Mouse (Mus musculus) left cerebral cortex, adult 6 months (tissue): Measurements from ENCODE around the gene Pfdn6. TPM values are rescaled to one million over a fixed set of nuclear protein-coding genes. Genes with fewer than 3 reads are reported as not detected.

ENCODE experiments used
- long read RNA-seq, 2 experiments: library from polyadenylated mRNA; unstranded; transcript quantifications; one replicate each; pipeline ENCODE4 v2.0.0; 2019 to 2020
- polyA plus RNA-seq: library from polyadenylated mRNA; unstranded; fragments of <200 nt; fragmentation: Nextera tagmentation; gene quantifications from 2 replicates; pipeline ENCODE4 v1.2.3, GENCODE M21; 2021

Pfdn6 gene
- 117 and 123 TPM in 2 replicates for polyA plus RNA-seq
- long read RNA-seq, experiment 1, transcript Pfdn6-201 (4 exons, 807 nt) = major isoform, 30 of 37 reads
- long read RNA-seq, experiment 1, partial matches to known transcripts = 4 of 37 reads
- long read RNA-seq, experiment 1, other reads (novel, unspliced or antisense) = 1 of 37 reads
- long read RNA-seq, experiment 2, transcript Pfdn6-201 (4 exons, 807 nt) = major isoform, 72 of 82 reads
- long read RNA-seq, experiment 2, partial matches to known transcripts = 0 of 82 reads
- long read RNA-seq, experiment 2, other reads (novel, unspliced or antisense) = 1 of 82 reads

DNA sequence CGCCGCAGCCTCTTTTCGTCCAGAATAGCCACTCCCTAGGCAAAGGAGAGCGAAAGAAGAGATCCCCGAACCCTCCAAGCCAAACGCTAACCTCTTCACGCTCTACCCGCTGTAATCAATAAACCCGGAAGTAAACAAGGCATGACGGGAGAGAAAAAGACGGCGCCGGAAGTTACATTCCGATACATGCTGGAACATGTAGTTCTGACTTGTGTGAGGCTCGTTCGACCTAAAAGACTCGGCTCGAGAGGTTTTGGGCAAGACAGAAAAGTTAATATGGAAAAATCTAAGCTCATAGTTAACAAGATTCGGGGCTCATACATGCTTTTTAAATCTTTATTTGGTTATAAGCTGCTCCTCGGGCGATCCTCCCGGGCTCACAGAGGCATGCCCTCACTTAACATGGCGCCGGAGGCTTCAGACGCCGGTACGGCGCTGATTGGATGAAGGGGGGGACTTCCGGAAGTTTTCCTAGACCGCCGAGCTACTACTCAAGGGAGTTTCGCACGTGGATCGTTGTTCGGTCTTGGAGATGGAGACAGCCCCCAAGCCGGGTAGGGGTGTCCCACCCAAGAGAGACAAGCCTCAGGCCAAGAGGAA is at the start of gene Pfdn6, which contains the start of gene Wdr46:
Pfdn6 (minus strand) TSS at position 138 of the 600 bp plus-strand sequence.
Wdr46 (plus strand) TSS at position 455 of the 600 bp plus-strand sequence.

DNA sequence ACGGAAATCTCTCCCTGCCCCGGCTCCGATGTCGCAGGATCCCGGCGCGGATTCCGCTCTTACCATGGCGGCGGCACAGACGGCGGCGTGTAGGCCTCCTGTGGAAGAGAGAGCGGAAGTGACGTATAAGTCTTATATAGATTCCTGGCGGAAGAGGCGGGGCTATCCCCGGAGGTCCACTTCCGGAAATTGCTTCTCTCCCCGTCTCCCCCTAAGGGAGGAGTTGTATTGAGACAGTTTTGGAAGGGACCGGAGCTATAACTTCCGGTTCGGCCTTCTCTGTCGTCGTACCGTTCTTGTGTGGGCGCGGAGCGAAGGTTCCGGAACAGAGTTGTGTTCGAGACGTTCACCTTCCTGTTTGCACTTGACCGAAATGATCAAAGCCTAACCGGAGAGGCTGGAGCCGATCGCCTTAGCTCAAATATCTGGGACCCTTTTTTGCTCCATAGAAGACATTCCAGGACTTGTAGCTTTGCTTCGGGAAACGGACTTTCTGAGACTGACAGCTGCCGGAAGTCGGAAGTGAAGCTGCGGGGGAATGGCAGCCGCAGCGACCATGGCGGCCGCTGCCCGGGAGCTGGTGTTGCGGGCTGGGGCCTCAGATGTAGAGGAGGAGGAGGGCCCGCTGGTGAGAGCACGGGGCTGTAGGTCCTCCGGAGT is 15.5 kb upstream of the Pfdn6 start, which contains the start of the genes Vps52 and Rps18:
Vps52 (plus strand) TSS at position 258 of the 660 bp plus-strand sequence.
Rps18 (minus strand) TSS at position 447 of the 660 bp plus-strand sequence.

DNA sequence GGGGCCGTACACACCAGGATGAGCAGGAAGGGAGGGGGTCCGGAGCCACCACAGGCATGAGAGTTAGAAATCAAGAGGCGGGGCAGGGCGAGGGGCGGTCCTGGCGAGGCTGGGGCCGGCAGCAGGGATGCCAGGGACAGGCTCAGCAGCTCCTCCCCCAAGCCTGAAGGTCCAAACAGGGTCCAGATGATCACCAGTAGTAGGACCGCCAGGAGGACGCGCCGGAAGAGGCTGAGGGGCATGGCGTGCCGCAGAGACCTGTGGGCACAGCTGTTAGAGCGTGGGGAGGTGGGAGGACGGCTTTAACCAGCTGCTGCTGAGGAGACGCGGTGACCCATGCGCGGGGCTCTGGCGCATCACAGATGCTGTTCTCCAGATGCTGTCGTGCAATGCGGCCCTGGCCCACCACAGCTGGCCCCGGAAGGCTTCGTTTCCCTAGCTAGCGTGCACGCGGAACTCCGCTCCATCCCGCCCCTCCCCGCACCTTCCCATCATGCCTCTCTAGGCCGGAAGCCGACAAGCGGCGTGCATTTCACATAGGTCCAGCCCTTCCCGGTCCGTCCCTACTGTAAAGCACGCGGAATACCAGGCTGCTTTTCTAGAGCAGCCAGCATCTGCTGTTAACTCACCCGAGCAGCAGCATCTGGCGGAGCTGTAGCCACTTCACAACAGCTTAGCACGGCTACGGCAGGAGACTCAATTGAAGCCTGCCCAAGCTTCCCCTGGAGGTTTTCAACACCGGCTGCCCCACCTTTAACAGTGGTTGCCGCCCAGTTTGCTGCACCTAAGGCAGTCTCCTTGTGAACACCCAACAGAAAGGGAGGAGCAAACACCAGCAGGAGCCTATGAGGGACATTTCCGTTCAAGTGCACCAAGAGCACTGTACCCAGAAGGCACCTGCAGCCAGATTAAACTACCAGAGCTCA is 11.1 kb upstream of the Pfdn6 start, which contains the start of gene B3galt4:
B3galt4 (minus strand) TSS at position 468 of the 926 bp plus-strand sequence.

DNA sequence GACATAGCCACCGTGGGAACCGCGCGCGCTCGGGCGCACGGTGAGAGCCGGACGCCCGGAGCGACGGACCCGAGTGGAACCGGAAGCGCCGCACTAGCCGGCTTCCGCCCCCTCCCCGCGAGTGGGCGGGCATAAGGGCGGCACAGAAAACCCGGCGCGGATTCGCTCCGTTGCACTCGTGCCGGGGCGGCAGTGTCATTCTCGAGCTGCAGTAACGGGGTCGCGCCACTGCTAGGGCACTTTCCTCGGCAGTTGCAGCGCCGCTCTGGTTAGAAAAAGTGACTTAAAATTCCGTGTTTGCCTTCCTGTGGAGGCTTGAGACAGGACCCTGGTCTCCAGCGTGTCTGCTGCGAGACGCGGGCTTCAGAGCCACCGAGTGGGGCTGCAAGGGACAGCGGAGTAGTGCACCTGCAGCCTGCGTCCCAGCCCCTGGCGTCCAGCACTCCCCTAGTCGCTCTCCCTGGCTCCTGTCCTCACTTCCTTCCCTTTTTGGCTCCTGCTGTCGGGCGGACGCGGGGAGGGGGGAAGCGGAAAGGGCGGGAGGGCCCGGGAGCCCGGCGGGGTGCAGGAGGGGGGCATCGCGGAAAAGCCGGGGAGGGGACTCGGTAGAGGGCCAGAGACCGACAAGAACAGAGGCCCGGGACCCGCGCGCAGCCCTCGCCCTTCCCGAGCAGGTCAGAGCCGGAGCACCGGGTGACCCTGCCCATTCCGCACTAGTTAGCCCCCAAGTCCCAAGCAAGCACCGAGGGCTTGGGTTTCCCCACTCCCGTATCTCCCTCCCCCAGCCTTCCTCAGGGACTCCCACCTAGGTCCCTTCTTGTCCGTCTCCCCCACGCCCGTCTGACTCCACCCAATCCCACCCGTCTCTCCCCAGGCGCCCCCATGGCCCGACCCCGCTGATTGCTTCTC is 10.5 kb downstream of the Pfdn6 start, which contains the start of gene Rgl2:
Rgl2 (plus strand) TSS at position 173 of the 909 bp plus-strand sequence.

DNA sequence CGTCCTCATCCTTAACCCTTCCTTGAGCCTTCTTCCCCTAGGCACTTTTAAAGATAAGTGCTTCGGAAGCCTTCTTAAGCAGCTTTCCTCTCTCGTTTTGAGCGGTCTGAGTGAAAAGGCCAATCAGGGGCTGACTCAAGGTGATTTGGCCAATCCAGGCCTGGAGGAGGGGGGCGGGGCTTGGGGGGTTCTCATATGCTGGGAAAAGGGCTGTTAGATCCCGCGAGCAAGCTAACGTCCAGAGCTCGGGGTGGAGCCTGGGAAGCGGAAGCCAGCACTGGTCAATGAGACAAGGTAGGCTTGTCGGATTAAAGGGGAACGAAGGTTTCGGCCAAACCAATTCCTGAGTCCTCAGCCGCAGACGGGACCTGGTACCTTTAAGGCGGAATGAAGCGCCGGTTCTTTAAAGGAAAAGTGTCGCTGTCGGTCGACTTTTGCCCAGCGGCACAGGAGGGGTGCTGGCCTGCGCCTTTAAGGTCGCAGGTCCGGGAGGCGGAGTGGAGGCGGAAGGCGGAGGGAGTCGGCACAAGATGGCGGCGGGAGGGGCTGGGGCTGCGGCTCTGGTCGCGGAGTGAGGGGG is 24.4 kb downstream of the Pfdn6 start, which contains the start of the genes Tapbp and Zbtb22:
Tapbp (plus strand) TSS at position 229 of the 580 bp plus-strand sequence.
Zbtb22 (plus strand) TSS at position 234 of the 580 bp plus-strand sequence.

DNA sequence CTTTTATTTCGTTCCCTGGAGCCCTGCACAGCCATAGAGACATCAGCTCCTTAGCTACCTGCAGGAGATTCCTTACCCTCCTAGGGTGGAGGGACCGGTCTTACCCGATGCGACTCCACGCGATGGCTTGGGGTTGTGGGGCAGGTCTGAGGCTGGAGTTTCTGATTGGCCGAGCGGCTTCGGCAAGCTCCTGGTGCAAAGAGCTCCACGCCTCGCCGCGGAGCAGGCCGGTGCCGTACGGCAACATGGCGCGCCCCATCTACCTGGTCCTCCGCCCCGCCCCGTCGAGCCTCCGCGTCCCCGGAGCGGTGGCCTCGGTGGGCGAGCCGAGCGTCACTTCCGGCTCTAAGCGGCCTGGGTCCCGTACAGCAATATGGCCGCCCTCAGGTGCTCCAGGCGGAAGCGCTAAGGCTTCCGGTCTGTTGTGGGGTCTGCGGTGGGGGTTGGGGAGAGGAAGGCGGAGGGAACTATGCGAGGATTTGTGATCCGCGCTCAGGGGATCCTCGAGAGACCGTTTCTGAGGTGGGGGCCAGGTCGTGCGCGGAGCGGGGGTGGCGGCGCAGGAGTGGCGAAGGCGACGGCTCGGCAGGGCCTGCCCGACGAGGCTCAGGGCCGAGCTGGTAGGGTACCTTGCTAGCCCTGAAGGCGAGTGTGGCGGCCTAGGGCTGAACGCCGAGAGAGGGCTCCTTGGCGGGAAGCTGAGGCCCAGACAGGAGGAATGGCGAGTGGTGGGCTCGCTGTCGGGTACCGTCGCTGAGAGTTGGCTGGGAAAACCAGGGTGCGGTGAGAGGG is 30.9 kb downstream of the Pfdn6 start, which contains the start of gene Daxx:
Daxx (plus strand) TSS at position 338 of the 792 bp plus-strand sequence.

DNA sequence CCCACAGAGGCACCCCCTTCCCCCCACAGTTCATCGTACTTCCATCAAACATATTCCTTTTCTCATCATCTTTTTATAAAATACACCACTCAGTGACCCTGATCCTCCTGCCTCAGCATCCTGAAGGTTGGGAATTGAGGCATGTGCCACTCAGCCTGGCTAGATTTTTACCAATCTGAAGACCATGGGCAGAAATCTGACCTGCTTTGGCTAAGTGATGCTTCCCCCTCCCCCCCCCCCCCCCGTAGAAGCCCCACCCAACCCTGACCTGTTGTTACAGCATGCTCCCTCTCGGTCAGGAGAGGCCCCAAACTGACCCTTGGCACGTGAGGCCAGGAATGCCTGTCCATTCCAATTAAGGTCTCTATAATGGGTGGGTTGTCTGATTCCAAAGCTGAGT is 35.3 kb downstream of the Pfdn6 start, which contains the start of gene Platr17:
Platr17 (plus strand) TSS at position 301 of the 400 bp plus-strand sequence.

DNA sequence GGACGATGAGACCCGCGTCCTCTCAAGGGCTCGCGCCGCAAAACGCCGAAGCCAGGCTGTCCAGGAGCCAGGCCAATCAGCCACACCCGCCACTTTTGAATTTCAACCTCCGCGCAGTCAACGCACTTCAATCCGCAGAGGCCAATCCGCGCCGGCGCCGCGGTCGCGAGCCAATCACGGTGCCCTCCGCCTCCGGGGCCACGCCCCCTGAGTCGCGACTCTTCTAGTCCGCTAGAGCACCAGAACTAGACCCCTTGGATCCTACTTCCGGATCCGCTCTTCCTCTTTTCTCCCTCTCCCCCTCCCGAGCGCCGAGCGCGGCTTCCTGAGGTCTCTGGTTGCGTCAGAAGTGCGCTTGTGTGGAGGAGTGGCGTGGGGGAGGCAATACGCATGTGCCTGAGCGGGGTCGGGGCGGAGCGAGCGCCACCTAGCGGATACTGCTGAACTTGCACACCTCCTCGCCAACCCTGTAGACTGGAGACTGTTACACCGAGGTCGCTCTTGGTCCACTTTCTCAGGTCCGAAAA is 49.5 kb downstream of the Pfdn6 start, which contains the start of gene Kifc1:
Kifc1 (minus strand) TSS at position 129 of the 527 bp plus-strand sequence.

Other genes with a start within 250 kb of the Pfdn6 start
- gene March2, start 221.7 kb downstream of the Pfdn6 start, polyA plus RNA-seq = 20.5 and 194 TPM in 2 replicates
- gene Rab11b, start 179.8 kb downstream of the Pfdn6 start, polyA plus RNA-seq = 640 and 662 TPM in 2 replicates
- 3.4 TPM in 2 replicates for gene Angptl4, start 158.5 kb downstream of the Pfdn6 start, polyA plus RNA-seq
- 18.2 and 19.7 TPM in 2 replicates for gene Kank3, start 129.8 kb downstream of the Pfdn6 start, polyA plus RNA-seq
- 2,886 and 3,372 TPM in 2 replicates for gene Rps28, start 115.8 kb downstream of the Pfdn6 start, polyA plus RNA-seq
- 1,006 and 1,076 TPM in 2 replicates for gene Ndufa7, start 115.8 kb downstream of the Pfdn6 start, polyA plus RNA-seq
- 45.2 and 56.2 TPM in 2 replicates for gene Cd320, start 97.3 kb downstream of the Pfdn6 start, polyA plus RNA-seq
- gene Gm7029, start 66.5 kb downstream of the Pfdn6 start, polyA plus RNA-seq = not detected in 2 replicates
- 0.23 and 0.25 TPM in 2 replicates for gene Kifc1, start 49.7 kb downstream of the Pfdn6 start, polyA plus RNA-seq
- gene Platr17, start 35.2 kb downstream of the Pfdn6 start, polyA plus RNA-seq = 1.5 and 2.0 TPM in 2 replicates
- 17.9 and 19.4 TPM in 2 replicates for gene Daxx, start 30.9 kb downstream of the Pfdn6 start, polyA plus RNA-seq
- gene Tapbp, start 24.4 kb downstream of the Pfdn6 start, polyA plus RNA-seq = 27.8 and 29.4 TPM in 2 replicates
- 4.8 and 8.5 TPM in 2 replicates for gene Zbtb22, start 24.4 kb downstream of the Pfdn6 start, polyA plus RNA-seq
- 7.1 and 7.2 TPM in 2 replicates for gene Rgl2, start 10.8 kb downstream of the Pfdn6 start, polyA plus RNA-seq
- gene Wdr46, start 317 bp upstream of the Pfdn6 start, polyA plus RNA-seq = 4.5 and 4.8 TPM in 2 replicates
- 4.3 and 5.6 TPM in 2 replicates for gene B3galt4, start 11.1 kb upstream of the Pfdn6 start, polyA plus RNA-seq
- gene Vps52, start 15.5 kb upstream of the Pfdn6 start, polyA plus RNA-seq = 41.5 and 54.7 TPM in 2 replicates
- 906 and 922 TPM in 2 replicates for gene Rps18, start 15.7 kb upstream of the Pfdn6 start, polyA plus RNA-seq
- 29.6 and 37.7 TPM in 2 replicates for gene H2-K1, start 60.0 kb upstream of the Pfdn6 start, polyA plus RNA-seq
- gene Ring1, start 84.3 kb upstream of the Pfdn6 start, polyA plus RNA-seq = 3.4 and 12.5 TPM in 2 replicates
- 25.9 and 48.5 TPM in 2 replicates for gene H2-Ke6, start 87.7 kb upstream of the Pfdn6 start, polyA plus RNA-seq
- 66.0 and 69.8 TPM in 2 replicates for gene Slc39a7, start 91.3 kb upstream of the Pfdn6 start, polyA plus RNA-seq
- gene Rxrb, start 91.5 kb upstream of the Pfdn6 start, polyA plus RNA-seq = 12.9 and 32.8 TPM in 2 replicates
- 0.48 and 0.55 TPM in 2 replicates for gene Col11a2, start 99.1 kb upstream of the Pfdn6 start, polyA plus RNA-seq
- gene H2-Oa, start 152.0 kb upstream of the Pfdn6 start, polyA plus RNA-seq = 1.2 and 1.6 TPM in 2 replicates
- 32.1 and 36.6 TPM in 2 replicates for gene H2-DMa, start 179.2 kb upstream of the Pfdn6 start, polyA plus RNA-seq
- gene Brd2, start 182.3 kb upstream of the Pfdn6 start, polyA plus RNA-seq = 42.2 and 74.5 TPM in 2 replicates
- 0.44 and 0.55 TPM in 2 replicates for gene H2-DMb2, start 203.0 kb upstream of the Pfdn6 start, polyA plus RNA-seq
- 4.0 and 4.2 TPM in 2 replicates for gene H2-DMb1, start 212.7 kb upstream of the Pfdn6 start, polyA plus RNA-seq
- gene Tap1, start 247.2 kb upstream of the Pfdn6 start, polyA plus RNA-seq = 2.2 and 2.8 TPM in 2 replicates
- gene Psmb9, start 247.4 kb upstream of the Pfdn6 start, polyA plus RNA-seq = 8.1 and 8.5 TPM in 2 replicates